Mouse (Mus musculus) CD8-positive naive resting alpha-beta T cell, adult 2 months (primary cell): ENCODE measurements around the gene Lrrc74a.

Experiments used
- DNase-seq, 2 experiments: peaks; one replicate each; pipeline ENCODE4 v3.0.0; 2022; ENCODE audit warnings: low read depth in 2 of 2, low spot score in 2 of 2

Gene Lrrc74a

DNA sequence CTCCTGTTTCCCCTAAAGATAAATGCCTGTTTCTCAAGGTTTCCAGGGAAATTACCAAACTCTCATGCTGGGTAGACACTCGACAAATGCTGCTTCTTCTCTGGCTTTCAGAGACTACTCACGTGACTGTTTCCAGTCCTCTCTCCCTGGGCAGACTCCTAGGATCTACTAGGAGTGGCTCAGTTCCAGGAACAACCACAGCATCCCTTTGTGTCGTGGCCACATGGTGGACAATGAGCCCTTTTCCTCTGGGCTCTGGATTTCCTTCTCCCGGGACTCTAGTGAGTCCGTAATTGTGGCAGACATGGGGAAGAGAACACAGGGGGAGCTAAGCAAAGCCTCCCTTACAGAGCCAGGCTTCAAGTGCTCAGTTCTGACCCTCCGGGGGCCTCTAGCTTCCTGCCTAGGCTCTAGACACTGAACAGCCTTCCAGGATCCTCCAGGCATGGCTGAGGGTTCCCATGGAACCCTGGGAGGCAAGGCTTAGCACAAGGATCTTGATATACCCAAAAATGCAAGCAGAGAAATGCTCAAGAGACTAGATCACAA lies 47.6 kb downstream of the Lrrc74a start:
- no peak for DNase-seq

DNA sequence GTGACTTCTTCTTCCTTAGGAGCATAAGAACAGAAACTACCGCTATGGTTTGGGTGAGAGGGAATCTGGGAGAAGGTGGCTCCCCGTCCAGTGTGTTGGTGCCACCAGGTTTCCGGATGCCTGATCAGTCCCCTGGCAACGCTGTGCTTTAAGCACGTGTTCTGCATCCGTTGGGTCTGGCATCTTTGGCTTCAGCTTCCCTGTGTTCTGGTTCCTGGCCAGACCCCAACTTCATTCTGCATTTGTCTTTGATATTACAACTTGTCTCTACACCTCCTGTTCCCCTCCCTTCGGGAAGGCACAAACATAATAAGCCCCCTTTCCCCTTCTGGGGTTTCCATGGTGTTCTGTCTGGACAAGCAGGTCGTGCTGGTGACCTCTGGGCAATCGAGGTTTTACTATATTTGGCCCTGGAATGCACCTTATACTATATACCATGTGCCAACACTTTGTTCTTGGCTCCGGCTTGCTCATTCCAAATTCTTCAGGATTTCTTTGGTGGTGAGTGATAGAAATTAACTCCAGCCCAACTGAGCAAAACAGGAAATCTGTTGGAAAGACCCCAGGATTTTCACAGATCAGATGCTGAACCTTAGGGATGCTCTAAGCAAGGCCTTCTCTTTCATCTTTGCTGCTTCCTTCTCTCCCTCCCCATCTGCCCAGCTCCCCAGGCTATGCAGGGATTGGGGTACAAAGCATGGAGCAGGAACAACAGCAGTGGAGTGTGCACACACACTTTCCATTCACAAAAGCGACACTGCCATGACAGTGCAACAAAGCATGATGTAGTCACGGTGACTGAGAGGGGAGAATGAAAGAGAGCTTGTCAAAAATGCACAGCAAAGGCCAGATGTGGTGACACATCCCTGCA lies 52.2 kb downstream of the Lrrc74a start:
- DNase-seq, result no peak

DNA sequence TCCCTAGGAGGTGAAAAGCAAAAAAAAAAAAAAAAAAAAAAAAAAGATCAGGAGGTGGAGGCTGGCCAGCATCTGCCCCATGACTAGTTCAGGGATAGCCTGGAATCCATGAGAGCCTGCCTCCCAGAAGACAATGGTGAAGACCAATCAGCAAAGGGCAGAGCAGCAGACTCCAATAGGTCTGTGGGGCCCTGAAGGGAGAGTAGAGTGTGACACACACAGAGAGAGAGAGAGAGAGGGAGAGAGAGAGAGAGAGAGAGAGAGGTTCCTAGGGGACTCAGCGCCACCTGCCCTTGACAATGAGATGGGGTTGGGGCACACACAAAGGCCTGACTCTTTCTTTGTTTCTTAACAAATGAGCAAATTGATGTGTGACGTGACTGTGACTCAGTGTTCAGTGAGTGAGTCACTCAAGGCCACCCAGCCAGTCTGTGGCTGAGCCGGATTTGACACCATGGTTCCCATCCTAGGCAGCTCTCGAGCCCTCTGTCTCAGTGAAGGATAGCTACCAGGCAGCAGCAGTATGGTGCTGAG lies 52.9 kb downstream of the Lrrc74a start:
- no peak for DNase-seq

DNA sequence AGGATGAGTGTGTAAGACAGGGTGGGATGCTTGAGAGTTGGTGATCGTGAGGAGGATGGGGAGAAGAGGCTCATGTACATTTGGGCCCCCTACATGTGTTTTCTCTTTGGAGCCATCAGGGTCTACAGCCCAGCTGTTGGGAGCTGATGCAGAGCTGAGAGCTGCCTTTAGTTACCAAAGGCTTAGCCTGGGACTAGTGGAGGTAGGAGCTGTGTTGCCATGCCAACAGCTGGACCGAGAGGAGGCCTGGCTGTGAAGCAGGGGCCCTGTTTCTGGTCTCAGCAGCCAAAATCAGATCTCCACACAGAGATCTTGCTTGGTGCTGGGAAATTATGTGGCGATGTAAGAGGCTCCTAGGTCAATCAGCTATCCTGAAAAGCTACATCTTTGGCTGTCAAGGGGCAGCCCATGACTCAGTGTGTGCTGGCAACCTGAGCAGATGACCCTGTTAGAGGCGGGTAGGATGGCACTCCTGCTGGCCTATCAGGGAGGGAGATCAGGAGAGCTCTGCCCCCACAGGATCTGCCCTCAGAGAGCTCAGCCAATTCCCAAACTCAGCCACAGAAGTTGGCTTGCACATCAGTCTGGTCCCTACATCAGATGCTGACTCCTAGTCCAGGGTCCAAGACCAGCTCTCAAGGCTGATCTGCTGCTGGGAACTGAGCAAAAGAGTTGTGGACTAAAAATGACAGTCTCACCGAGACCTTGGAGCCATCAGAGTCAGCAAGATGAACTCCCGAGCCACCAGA lies 56.1 kb downstream of the Lrrc74a start:
- no peak for DNase-seq

DNA sequence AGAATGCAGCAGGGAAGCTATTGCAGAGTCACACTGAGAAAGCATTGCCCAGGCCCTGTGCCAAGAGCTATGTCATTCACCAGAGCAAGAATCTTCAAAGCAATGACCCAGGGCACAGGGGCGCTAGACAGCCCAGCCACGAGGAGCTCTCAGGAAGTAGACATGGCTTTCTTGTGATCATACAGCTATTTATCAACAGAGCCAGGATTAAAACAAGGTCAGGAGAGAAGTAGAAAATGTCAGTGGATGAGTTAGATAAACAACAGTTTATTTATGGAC lies 56.6 kb downstream of the Lrrc74a start:
- DNase-seq, result no peak

DNA sequence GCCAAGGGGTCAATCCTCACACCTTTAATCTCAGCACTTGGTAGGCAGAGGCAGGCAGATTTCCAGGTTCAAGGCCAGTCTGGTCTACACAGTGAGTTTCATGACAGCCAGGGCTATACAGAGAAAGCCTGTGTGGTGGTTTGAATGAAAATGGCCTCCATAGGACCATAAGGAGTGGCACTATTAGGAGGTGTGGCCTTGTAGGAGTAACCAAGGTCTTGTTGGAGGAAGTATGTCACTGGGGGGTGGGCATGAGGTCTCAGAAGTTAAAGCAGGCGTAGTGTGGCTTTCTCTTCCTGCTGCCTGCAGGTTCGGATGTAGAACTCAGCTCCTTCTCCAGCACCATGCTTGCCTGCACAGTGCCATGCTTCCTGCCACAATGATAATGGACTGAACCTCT lies 57.8 kb downstream of the Lrrc74a start:
- DNase-seq, result no peak

DNA sequence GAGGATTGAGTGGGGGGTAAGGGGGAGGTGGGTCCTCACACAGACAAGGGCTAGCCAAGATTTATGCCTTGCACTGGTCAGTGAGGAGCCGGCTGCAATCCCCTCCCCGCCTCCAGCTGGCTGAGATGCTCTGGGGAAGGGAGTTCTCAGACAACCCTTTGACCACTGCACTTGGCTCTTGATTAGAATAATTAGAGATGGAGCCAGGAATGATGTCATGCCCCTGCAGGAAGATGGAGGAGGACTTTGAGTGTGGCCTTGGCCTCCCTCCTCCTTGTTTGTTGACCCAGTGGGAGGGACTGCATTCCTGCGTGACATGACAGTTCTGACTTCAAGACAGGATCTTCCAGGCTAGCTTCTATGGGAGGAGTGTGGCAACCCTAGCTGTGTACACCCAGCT lies 59.7 kb downstream of the Lrrc74a start:
- no peak for DNase-seq

DNA sequence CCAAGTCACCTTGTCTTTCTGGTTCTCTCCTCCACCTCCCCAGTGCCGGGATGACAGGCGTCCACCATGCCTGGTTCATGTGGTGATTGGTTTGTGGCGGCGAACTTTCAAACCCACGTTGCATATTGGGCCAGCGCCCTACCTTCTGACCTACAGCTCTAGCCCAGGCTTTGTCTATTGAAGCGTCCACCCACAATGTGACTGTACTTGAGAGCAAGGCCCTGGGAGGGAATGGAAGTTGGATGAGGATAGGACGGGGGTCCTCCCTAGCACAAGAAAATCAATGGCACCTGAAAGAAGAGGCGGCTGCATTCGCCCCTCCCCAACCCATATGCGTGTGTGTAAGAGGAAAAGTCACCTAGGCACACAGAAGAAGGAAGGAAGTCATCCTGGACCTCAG lies 60.2 kb downstream of the Lrrc74a start:
- DNase-seq, result no peak

DNA sequence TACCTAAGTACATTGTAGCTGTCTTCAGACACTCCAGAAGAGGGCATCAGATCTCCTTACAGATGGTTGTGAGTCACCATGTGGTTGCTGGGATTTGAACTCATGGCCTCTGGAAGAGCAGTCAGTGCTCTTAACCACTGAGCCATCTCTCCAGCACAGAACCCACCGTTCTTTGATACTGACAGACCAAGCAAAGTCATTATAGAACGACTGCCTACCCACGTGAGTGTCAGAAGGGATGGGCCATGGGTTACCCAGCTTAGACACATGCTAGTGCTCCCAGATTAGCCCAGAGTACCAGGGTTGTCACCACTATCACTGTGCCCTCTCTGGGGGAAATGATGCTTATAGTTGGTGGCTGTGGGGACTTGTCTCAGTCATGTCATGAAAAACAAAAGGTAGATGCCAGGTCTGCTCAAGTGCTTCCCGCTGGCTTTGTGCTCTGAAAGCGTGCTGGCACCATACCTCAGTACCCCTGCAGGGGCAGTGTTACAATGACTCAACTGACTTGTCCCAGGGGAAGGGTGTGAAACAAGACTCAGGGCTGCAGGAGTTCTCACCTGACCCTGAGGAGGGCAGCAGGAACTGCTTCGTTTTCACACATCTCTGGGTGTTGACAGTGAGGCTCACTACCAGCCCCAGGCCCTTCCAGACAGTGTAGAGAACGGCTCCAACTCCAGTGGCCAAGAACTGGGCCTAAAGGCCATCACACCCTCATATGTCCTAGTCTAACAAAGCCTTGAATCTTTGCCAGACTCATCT lies 61.1 kb downstream of the Lrrc74a start:
- DNase-seq, result no peak

DNA sequence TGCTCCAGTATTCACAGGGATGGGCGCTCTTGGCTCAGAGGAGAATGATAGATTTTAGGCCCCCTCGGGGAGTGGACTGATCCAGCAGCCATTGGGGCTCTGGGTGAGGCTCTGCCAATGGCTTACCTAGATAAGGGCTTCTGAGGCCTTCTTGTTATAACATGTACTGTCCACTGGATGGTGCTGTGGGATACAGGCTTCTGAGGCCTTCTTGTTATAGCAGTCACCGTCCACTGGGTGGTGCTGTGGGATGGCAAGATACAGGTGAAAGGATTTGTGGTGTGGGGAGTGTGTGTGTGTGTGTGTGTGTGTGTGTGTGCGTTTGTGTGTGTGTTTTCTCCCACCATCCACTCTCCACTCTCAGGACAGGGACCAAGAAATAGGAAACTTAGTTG lies 61.7 kb downstream of the Lrrc74a start:
- DNase-seq, result peak; percentile 82 to 87

DNA sequence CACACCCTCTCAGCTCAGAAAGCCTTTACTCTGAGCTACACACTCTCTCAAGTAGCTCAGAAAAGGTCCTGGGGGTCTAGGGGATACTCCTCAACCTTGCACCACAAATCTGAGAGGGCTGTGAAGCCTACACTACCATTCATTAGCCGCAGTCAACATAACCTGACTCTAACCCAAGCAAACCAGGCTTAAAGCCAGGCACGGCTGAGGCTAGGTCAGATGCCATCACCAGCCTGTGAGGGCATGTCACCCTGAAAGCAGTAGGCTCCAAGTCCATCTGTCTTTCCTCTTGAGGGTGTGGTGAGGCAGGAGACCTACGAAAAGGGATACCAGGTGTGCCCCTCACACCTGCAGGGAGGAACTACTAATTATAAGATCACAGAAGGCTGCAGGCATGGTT lies 62.2 kb downstream of the Lrrc74a start:
- no peak for DNase-seq

DNA sequence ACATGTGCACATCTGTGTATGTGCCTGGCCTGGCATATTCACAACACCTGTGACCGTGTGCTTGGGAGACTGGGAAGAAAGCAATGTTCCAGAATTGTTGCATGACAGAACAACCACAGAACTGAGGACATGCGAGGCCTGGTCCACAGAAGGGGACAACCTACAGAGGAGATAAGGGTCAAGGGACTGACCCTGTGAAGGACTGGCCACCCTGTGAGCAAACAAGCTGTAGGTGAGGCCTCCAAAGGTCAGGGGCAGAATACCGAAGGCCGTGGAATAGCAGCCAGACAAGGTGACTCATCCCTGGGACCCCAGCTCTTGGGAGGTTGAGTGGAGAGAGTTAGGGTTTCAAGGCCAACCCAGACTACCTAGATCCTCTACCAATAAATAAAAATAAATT lies 63.6 kb downstream of the Lrrc74a start:
- no peak for DNase-seq

DNA sequence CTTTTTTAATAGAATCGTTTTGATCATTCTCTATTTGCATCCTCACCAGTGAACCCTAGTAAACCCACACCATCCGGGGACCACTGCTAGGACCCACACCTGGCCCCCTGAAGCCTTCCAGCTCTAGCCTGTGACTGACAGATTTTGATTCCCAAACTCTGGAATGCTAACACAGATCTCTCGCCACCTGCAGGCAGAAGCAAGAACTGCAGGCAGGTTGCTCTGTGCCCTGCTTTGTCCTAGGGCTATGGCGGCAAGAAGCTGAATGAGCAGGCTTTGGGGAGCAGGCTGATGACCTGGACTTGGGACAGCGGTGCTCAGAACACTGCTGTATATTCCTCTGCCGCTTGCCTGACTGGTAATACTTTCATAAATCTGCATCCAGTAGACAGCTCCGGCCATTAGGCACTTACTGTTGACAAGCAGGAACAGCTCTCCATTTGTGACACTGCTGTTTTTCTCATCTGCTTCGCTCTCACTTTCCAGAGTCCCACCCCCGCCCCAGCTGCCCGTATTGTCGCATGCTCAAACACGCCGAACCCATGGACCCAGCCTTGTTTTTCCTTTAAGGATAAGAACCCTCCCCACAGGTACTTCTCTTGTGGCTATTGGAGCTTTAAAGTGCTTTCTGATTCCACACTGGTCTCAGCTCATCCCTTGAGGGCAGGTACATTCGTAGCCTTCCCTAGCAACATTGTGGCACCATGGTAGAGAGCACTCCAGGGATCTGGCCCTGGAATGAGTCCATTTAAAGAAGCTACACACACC lies 64.8 kb downstream of the Lrrc74a start:
- peak; percentile 69 to 76 for DNase-seq

DNA sequence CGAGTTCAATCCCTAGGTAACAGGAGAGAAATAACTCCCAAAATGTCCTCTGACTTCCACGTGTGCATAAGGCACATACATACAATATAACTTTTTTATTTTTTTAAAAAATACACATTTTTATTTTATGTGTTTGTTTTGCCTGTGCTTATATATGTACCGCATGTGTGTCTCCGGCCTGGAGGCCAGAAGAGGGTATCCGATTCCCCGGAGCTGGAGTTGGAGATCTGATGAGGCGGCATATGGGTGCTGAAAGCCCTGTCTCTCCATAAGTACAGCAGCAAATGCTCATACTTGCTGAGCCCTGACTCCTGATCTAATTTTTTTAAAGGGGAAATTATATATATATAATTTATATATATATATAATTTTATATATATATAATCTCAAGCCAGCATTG lies 65.6 kb downstream of the Lrrc74a start:
- no peak for DNase-seq

DNA sequence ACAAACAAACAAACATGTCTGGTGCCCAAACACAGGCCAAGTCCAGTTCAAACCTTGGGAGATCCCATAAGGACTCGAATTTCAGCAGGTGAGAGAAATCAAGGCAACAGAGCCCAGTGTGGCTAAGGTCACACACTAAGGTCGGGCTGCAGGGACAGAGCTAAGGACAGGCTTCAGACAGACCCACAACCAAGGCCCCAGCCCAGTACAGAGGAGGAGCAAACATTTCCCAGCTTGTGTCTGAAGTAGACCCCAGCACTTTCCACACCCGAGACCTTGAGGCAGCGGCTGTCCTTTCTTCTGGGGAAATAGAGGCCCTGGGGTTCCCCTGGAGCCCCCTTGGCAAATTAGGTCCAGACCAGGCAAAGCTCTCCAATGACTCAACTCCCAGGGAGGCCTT lies 66.2 kb downstream of the Lrrc74a start:
- no peak for DNase-seq

DNA sequence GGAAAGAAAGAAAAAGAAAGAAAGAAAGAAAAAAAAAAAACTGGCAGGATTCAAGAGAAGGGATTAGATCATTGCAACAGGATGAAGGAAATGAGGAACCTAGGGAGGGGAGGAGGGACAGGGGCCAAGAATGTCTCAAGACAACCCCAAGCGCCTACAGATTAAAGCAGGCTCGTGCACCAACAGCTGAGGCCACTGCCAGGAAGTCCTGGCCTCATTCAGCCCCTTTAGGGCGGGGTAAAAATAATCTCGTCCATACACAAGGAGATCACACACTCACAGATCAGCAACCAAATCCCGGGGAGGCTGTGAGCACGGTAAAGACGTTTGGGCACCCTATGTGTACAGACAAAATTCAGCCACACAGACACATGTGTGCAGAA lies 66.6 kb downstream of the Lrrc74a start:
- DNase-seq, result no peak

DNA sequence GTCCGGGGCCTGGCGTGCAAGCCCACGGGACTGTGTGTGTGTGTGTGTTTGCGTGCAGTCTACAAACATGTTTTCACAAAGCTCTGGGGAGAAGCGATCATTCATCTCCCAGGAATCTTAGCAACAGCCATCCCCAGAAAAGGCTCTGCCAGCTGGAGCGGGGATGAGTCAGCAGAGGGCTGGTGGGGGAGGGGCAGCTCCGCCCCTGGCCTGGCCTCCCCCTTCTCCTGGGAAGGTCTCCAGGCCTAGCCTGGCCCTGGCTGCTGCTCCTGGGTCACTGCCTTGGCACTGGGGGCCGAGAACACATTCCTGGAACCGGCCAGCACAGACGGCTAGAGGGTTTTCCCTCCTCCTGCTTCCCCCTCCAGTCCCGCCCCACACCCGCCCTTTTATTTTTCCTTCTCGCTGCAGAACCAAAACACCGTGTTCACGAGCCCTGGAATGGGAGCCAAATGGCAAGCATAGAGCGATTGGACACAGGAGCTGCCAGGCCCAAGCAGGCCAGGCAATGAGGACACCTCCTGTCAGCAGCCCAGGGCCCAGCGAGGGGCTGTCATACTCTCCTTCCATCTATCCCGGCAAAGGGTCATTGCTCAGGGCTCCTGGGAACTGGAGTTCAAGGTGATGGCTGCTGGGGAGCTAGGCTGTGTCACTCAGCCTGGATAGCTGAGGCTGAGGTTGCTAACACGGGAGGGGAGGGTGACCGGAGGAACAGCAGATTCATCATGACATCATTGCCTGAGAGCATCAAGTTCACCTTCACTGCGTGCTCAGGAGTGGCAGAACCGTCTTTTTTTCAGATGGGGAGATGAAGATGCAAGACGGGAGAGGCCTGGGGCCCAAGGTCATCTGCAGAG lies 67.2 kb downstream of the Lrrc74a start:
- peak in 1 of 2 experiments; percentile 38 for DNase-seq

DNA sequence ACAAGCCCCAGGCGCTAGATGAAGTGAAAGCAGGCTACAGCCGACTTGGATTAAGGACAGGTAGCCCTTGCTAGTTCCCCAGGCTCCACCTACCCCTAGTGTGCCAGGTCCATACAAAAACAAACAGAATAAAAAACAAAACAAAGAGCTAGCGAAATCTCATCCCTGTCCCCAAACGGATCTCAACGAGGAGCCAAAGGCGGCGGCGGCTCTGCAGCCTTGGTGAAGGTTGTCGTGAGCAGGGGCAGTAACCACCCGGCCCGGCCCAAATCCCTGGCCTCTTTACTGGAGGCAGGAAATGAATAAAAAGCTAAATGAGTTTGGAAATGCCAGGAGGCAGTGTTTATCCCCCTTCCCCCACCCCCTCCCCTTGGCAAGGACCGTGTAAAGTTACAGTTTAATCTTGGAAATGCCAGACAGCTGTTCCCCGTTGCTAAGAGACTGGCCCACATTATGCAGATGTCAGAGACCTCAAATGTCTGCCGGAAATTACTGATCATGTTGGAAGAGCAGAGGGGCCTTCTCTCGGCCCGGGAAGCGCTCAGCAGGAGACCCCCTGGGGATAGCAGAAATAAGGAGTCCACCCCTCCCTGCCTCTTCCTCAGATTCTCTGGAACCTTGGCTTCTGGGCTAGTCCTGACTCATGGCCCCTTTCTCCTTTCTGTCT lies 68.0 kb downstream of the Lrrc74a start:
- no peak for DNase-seq

DNA sequence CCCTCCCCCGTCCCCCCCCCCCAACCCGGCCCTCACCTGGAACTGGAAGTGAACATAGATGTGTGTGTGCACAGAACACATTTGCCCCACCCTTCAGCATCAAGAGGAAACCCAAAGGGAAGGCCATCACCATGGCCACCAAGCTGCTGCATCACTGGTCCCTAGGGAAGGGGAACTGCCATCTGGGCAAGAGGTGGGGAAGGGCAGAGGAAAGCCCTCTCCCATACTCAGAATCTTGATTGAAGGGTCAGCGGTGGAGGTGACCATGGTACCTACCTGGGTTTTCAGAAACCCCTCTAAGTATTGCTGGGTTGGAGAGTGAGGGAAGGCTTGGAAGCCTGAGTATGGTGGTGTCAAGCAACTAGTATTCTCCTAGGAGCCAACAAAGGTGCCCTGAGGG lies 68.7 kb downstream of the Lrrc74a start:
- no peak for DNase-seq
